Mouse (Mus musculus): ENCODE results near the gene AC161166.1.
A peak's percentile ranks its signal among the peaks of the same experiment; 100 is the strongest.

DNA sequence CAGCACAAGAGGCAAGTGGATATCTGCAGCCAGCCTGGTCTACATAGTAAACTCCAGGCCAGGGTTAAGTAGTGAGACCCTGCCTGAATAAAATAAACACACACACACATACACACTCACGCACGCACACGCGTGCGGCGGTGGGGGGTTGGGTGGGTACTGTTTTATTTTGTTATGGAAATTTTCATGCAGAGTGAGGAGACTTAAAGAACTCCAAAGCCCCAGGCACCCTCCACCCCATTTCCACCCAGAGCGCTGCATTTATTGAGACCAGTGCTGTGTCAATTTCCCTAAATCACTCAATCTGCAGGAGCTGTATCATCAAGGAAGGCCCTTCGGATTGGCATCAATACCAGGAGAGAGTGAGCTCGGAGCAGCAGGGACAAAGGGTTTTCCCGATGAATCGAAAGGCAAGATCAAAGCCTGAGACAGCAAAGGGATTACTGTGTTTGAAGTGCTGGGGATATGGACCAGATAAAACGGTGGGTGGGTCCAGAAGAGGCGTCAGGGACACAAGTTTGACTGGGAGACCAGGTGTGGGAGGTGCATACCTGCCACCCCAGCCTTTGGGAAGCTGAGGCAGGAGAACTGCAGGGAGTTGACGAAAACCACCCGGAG lies 6.7 kb downstream of the AC161166.1 start:
- TF ChIP-seq CTCF (IDR thresholded peaks at IDR 0.05; ENCODE audit: borderline replicate concordance, insufficient read depth, low read length) (no peak), POLR2A (IDR thresholded peaks at IDR 0.05; ENCODE audit: low read depth, low read length) (peak; percentile 16; the same call in 1 of the 2 replicates)

Measured in embryonic fibroblast, embryonic 13.5 days (primary cell).